Mouse (Mus musculus) pancreas, adult 10 weeks (tissue): ENCODE measurements around the gene Samd3. TPM values are rescaled to one million over a fixed set of nuclear protein-coding genes. Genes with fewer than 3 reads are reported as not detected.

Experiments used
- polyA plus RNA-seq: library from polyadenylated mRNA; stranded (reverse); fragments of 350-450 nt; fragmentation: Illumina TruSeq; extraction: RNeasy Lipid Tissue Mini Kit (QIAGEN cat#74804); gene quantifications from one replicate; pipeline ENCODE4 v1.2.3, GENCODE M21; 2015; ENCODE audit warnings: low read depth, low replicate concordance; ENCODE audit not compliant: insufficient read depth

The Samd3 gene
- not detected for polyA plus RNA-seq

GRCm38 (mm10) chr10:26229488-26229887, at the start of gene Samd3:
Gene Samd3, plus strand, starts transcription at chr10:26229707.

Other genes starting within 250 kb of the Samd3 start
- gene Gm9767, start 151.5 kb upstream of the Samd3 start, polyA plus RNA-seq: not detected
- gene Tmem200a, start 150.7 kb upstream of the Samd3 start, polyA plus RNA-seq: 0.30 TPM
- 1.9 TPM for gene L3mbtl3, start 146.3 kb downstream of the Samd3 start, polyA plus RNA-seq